Mouse (Mus musculus) kidney, postnatal 4 days (tissue): ENCODE measurements around the gene Fetub.
"Not testable (repeated sequence)": the region's sequence is repeated elsewhere in the genome, so short reads cannot be mapped to it uniquely, and the experiment has no call there.

Source experiments
- DNase-seq, 2 experiments: peaks; one replicate each; pipeline ENCODE4 v3.0.0; 2021; ENCODE audit warnings: mixed read lengths in 2 of 2

Fetub gene

DNA sequence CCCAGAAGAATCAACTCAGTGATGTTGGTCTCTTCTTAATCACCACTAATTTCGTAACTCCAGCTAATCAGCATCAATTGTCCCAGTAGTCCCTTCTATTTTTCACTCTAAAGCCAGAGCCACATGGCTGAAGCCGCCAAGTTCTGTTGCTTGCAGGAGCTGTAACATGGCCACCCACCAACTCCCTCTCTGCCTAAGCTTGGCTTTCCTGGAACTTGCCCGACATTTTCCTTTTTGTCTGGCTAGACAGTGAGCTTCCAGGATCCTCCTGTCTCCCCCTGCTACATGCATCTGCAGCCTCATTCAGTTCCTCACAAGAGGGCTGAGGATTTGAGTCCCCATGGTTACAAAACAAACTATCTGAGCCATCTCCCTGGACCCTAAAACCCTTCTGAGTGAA lies 6.1 kb upstream of the Fetub start:
- DNase-seq, result no peak

DNA sequence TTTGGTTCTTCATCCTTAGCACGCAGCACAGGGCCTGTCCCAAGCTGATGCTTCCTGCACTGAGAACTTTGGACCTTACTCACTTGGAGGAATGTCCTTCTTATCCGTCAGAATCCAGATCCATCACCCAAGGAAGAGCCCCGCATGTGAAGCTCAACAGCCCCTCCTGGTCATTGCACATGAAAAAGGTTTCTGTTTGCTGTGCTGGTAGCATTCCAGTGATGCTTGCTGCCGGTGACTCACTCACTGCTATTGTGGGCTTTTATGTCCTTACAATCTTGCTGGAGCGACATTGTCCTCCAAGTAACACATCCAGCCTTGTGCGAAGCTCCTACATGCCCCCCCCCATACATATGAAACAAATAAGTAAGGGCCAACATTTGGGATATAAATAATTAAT lies 5.2 kb upstream of the Fetub start:
- DNase-seq, result no peak

DNA sequence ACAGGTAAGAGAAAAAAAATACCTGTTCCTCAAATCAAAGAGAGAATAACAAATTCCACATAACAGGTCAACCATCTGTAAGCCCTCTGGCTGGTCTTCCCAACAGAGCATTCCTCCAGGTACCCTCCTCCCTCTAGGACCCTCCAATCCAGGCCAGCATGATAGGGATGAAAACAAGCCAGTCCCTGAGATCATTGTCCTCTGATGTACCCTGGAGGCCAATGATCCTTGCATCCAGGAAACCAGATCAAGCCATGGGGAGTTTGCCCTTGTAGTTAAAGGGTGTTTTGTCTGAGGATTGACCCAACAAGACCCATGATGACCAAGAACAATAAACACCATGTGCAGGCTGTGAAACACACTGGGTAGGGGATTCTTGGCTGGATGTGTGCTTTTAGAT lies 3.9 kb upstream of the Fetub start:
- DNase-seq, result no peak

DNA sequence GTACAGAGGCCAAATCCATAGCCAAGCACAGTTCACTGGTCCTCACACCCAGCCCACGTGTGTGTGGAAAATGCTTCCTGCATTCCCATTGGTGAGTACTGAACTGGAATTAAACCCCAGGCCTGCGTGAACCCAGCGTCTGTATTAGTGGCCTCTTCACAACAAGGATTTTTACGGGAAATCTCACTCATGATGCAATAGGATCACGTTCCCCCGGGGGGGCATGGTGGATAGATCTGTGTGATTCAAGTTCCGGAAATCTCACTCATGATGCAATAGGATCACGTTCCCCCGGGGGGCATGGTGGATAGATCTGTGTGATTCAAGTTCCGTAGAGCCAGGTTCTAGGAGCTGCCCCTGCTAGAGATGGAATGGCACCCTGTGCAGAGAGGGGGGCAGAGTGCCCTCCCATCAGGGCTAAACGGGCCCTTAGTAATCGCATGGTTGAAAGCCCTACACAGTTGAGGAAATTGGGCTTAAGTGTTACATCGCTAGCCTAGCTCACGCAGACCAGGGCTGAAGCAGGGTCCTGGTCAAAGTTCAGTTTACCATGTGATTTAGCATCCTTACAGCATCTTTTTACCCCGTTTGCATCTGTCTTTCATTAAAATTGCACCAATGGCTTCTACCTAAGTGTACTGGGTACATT lies 654 bp downstream of the Fetub start:
- DNase-seq, result no peak

DNA sequence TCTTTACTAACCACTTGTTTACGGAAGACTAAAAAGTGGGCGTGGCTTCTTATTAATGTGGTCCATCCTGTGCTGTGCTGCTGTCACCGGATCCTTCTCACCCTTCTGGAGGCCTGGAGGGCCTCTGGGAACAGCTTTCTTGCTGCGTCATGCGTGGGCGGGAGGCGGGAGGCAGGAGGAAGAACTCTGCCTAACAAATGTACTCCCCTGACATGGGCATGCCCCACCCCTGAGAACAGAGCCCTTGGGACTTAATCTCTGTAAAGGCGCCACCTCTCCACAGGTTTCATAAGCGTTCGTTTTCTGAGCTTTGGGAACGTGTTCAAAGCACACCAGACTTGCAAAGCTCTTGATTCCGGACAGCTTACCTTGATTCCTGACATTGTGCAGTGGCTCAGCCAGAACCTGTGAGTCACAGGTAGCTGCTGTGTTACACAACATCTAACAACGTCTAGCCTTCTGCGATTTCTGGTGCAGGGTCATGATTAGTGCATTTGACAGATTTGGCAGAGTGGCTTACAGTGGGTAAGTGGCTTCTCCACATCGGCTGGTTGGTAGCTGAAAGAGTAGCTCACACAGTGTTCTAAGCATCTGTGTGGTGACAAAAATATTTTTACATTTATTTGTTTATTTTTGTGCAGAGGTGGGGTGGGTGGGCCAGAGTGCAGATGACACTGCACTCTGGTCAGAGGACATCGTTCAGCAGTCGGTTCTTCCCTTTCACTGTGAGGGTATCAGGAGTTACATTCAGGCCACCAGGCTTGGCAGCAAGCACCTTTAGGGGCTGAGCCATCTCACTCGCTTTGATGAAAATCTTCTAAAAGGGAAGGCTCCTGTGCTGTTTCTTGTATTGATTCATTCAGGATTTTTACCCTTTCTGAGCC lies 2.1 kb downstream of the Fetub start:
- DNase-seq, result peak; percentile 40 to 61

DNA sequence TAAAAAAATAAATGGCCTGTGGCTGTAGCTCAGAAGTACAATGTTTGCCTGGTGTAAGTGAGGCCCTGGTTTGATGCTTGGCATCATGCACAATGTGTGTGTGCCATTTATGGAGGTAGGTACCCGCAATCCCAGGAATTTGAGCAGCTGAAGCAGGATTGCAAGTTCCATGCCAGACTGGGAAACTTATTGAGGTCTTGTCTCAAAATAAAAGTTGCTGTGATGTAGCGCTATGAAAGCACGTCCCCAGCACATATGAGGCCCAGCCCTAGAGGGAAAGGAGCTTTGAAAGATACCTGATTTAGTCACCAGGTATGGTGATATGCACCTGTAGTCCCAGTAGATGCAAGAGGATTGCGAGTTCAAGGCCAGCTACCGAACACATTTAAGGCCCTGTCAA lies 3.6 kb downstream of the Fetub start:
- no peak for DNase-seq

DNA sequence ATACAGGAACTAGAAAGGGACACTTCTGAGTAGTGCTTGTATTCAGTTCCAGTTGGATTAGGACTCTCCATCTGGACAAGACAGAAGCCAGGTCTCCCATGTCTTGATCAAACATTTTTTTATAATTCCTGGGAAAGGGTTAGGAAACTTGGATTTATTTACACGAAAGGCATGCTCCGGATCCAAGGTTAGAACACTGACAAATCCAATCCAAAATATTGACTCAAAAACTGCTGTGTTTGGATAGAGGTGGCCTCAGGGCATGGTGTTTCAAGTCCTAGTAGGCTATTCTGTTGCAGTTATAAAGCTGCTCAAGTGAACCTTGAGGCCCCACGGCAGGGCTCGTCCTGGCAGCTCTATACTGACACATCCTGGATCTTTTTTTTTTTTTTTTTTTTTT lies 4.3 kb downstream of the Fetub start:
- no peak for DNase-seq

DNA sequence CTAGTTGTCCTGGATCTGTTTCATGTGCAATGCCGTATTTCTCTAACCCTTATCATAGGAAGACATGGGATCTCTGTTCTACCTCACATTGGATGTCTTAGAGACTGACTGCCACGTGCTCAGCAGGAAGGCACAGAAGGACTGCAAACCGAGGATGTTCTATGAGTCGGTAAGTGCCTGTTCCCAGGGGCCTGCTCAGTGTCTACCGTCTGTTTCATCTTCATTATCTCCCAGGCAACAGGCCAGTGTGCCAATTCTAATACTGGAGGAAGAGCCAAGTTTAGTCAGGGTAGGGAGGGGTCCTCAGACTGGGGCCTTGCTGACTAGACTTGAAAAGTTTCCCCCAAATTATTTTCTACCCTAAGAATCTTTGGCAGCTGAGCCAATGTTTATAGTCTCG lies 11.4 kb downstream of the Fetub start:
- no peak for DNase-seq

DNA sequence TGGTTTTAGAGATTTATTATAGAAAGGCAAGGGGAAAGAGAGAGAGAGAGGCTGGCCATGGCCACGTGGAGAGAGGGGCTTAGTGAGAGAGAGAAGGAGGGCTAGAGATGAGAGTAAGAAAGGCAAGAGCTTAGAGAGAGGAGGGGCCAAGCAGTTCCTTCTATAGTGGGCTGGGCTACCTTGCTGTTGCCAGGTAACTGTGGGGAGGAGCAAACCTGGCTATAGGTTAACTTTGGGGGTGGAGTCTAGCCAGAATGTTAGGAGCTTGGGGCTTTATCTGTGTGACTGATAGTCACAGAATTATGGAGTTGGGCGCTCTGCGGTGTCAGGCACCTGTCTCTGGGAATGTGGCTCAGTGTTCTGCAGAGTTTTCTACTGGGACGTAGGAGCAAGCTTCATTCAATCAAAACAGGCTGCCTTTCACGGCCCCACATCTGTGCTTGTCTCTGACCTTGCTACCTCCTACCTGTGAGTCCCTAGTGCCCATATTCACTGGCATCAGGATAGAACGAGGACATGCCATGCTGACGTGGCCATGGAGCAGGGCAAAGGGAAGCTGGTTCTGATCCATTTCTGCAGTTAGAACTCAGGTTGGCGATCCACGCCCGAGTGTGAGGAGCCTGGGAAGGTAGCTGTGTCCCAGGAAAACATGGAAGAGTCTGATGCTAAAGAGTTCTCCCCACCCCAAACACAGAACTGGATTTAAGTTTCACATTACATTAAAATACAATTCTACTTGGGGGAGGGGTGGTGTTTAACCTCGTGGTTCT lies 13.5 kb downstream of the Fetub start:
- no peak for DNase-seq

DNA sequence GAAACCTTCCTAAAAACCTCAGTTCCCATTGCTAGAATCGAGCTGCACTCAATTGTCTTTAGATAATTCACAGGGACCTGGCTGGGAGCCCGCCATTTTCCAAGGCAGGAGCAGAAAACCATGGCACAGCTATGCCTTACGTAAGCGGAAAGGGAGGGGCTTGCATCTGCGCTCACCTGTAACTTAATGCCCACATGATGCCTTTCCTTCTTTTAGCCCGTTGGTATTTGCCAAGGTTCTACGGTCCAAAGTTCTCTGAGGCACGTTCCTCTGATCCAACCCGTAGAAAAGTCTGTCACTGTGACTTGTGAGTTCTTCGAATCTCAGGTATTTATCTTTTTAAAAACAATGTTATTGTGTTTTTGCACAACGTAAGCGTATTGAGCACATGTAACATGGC lies 19.5 kb downstream of the Fetub start:
- DNase-seq, result no peak

DNA sequence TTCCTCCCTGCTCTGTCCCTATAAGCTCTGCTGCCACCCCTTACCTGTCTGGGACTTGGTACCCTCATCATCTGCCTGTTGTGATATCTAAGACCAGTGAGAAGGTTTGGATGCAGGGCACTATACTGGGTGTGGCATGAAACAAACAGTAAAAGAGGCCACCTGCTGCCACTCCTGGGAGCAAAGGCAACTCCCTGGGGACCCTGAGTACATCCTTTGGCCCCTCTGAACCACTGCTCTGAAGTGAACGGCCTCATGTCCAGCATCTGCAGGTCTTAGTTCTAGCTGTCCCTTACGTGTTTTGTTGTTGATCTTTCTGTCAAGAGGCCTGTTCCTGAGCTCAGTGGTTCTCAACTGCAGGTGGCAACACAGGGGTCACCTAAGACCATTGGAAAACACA lies 20.4 kb downstream of the Fetub start:
- no peak for DNase-seq

DNA sequence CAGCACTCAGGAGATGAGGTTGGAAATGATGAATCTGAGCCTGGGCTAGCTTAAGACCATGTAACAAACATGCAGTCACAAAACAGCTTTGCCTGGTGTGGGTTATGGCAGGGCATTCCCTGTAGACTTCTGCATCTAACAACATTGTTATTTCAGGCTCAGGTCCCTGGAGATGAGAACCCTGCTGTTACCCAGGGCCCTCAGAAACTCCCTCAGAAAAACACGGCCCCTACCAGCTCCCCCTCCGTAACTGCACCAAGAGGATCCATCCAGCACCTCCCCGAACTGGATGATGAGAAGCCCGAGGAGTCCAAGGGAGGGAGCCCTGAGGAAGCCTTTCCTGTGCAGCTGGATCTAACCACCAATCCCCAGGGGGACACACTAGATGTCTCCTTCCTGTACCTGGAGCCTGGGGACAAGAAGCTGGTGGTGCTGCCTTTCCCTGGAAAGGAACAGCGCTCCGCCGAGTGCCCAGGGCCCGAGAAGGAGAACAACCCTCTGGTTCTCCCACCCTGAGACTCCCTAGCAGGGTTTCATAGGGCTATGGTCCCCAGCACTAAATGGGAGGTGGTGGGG lies 21.1 kb downstream of the Fetub start:
- no peak for DNase-seq

DNA sequence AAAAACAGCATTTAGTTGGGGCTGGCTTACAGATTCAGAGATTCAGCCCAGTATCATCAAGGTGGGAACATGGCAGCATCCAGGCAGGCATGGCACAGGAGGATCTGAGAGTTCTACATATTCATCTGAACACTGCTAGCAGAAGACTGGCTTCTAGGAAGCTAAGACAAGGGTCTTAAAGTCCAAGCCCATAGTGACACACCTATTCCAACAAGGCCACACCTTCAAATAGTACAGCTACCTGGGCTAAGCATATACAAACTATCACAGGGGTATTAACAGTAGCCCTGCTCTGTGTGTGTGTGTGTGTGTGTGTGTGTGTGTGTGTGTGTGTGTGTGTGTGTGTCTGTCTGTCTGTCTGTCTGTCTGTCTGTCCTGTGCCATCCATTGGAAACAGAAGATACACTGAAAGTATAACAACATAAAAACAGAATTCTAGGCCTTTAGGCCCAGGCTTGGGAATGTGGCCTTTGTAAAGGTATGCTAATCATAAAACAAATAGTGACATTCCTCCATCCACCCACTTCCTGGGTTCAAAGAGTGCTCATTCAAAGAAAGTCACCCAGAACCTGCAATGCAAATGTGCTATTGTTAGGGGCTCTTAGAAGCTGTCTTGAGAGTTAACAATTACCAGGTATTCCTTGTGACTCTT lies 23.8 kb downstream of the Fetub start:
- not testable (repeated sequence) for DNase-seq

DNA sequence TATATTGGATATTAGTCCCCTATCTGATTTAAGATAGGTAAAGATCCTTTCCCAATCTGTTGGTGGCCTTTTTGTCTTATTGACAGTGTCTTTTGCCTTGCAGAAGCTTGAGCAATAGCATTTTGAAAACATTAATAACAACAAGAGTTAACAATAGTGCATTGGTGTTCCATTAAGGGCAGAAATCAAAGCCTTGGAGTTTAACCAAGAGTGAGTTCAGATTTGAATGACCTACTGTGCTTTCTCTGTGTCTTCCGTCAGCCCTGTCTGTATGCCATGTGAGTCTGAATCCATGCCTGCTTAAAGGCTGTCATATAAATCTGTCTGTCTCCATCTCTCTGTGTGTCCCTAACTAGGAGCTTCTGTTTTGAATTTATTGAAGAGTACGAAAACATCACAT lies 29.2 kb downstream of the Fetub start:
- DNase-seq, result no peak

DNA sequence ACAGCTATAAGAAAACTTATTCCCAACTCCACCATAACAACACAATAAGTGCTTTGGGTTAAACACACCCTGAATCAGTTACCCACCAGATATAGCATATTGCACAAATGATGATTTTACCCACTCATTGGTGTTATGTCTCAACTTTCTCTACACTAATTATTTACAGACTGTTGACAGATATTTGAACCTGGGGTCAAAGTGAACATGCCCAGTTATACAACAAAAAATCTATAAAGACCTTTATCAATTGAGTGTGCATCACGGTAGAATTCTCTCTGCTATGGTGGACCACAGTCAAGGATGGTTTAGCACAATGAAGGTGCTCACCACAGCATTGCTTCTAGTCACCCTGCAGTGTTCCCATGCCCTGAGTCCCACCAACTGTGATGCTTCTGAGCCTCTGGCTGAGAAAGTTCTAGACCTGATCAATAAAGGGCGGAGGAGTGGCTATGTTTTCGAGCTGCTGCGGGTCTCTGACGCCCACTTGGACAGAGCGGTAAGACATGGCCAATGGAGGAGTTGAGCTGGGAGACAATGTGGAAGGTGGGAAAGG lies 32.8 kb downstream of the Fetub start, which contains the start of gene Hrg:
Hrg (plus strand) TSS at position 233 of the 556 bp plus-strand sequence.
- no peak for DNase-seq

DNA sequence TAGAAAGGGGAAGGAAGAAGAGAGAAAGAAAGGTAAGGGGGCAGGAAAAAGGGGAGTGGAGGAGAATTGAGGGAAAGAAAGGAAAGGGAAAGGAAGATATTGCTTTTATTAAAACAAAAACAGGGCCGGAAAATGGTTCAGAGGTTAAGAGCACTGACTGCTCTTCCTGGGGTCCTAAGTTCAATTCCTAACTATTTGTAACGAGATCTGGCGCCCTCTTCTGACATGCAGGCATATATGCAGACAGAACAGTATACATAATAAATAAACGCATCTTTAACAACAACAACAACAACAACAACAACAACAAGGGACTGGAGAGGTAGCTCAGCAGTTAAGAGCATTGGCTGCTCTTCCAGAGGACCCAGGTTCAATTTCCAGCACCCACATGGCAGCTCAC lies 34.9 kb downstream of the Fetub start:
- DNase-seq, result peak in 1 of 2 experiments; percentile 7

DNA sequence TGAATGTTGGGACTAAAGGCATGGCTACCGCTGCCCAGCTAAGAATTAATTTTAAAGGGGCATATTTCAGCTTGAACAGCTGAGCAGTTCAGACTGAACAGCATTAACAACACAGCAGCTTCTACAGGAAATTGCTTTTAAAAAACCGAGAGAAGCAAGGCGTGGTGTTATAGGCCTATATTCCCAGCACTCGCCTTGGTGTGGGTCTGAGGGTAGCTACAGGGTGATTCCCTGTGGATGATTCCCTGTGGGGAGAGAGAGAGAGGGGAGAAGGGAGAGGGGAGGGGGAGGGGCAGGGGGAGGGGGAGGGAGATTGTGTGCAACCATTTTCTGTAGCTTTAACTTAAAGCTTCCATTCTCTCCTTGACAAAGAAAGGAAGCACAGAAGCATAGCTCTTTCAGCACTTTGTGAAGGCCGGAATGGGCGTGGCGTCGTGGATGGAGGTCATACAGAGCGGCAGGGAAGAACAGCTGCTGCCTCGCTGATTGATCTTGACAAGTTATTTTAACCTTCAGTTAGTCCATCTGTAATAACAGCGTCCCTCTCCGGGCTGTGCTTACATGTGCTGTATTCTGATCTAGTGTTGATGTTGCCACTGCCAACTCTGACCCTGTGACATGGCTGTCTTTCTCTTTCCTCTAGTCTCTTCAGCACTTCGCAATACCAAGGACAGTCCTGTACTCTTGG lies 37.4 kb downstream of the Fetub start:
- DNase-seq, result peak; percentile 27 to 52

DNA sequence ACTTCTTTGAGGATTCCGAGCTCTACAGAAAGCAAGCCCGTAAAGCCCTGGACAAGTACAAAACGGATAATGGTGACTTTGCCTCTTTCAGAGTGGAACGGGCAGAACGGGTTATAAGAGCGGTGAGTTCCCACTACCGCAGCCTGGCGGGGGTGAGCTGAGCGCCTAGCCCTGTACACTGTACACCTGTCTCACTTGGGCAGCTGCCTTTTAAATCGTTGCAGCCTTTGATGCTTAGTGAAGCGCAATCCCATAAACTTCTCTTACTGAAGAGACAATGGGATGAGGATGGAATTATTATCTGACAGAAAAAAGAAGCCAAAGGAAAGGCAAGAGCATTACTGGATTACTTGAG lies 37.9 kb downstream of the Fetub start:
- no peak for DNase-seq

DNA sequence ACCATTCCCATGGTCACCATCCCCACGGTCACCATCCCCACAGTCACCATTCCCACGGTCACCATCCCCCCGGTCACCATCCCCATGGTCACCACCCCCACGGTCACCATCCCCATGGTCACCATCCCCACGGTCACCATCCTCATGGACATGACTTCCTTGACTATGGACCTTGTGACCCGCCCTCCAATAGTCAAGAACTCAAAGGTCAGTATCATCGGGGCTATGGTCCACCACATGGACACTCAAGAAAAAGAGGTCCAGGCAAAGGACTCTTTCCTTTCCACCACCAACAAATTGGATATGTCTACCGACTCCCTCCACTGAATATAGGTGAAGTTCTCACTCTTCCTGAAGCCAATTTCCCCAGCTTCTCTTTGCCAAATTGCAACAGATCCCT lies 42.9 kb downstream of the Fetub start:
- no peak for DNase-seq

DNA sequence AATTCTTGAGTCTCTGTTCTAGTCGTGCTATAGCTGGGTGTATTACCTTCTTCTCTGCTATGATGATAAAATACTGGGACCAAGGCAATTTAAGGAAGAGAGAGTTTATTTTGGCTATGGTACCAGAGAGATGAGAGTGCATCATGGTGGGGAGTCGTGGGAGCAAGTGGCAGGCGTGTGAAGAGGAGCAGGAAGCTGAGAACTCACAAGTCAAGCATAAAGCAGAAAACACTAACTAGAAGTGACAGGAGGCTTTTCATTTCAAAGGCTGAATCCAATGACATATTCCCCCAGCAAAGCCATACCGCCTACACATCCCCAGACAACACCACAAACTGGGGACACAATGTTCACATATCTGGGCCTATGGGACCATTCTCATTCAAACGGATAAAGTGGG lies 44.1 kb downstream of the Fetub start:
- no peak for DNase-seq

DNA sequence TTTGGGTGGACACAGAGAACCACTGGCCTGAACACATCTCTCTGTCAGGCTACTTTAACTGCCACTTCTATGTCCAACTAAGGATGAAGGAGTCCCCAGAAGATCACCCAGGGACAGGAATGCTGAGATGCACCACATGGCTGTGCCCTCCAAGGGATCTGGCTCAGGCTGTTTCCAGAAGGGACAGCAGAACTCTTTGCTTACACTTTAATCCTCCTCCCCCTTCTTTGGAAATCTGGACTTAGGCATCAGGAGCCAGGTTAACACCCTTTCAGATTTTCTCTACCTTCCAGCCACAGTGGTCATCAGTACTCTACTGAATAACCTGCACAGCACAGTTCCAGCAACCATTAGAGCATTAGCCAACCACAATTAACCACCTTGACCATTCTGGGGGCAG lies 45.2 kb downstream of the Fetub start:
- DNase-seq, result no peak
